Mouse (Mus musculus) lung, embryonic 14.5 days (tissue): ENCODE measurements around the gene Hdgfl2. TPM values are rescaled to one million over a fixed set of nuclear protein-coding genes. Genes with fewer than 3 reads are reported as not detected.

ENCODE experiments used
- ATAC-seq: fragments of 200-750 bp; cut with Nextera tagmentation; 2 replicates; pipeline ENCODE4 v1.8.0; 2017; ENCODE audit warnings: mild to moderate bottlenecking, moderate TSS enrichment, moderate library complexity; ENCODE audit not compliant: insufficient read depth
- DNase-seq: peaks from one replicate; pipeline ENCODE4 v3.0.0-alpha.2; 2015
- H3K27ac ChIP-seq: fragments of 300-500 bp; sonication (generic); 2 replicates; pipeline ENCODE4 v1.5.1; 2014; ENCODE audit warnings: low read depth, mild to moderate bottlenecking, moderate library complexity
- H3K27me3 ChIP-seq: fragments of 300-500 bp; sonication (generic); 2 replicates; pipeline ENCODE4 v1.6.1; 2014; ENCODE audit warnings: low read length, control low read depth; ENCODE audit not compliant: insufficient read depth
- H3K36me3 ChIP-seq: fragments of 300-500 bp; sonication (generic); 2 replicates; pipeline ENCODE4 v1.6.1; 2014; ENCODE audit warnings: control low read depth; ENCODE audit not compliant: insufficient read depth
- H3K4me1 ChIP-seq: fragments of 300-500 bp; sonication (generic); 2 replicates; pipeline ENCODE4 v1.6.1; 2014; ENCODE audit warnings: antibody characterized with exemption, control low read depth; ENCODE audit not compliant: insufficient read depth
- H3K4me2 ChIP-seq: fragments of 300-500 bp; sonication (generic); 2 replicates; pipeline ENCODE4 v1.6.1; 2014; ENCODE audit warnings: mild to moderate bottlenecking
- H3K4me3 ChIP-seq: fragments of 300-500 bp; sonication (generic); 2 replicates; pipeline ENCODE4 v1.5.1; 2014; ENCODE audit warnings: low read depth, low read length
- H3K9ac ChIP-seq: fragments of 300-500 bp; sonication (generic); 2 replicates; pipeline ENCODE4 v1.6.1; 2014
- H3K9me3 ChIP-seq: fragments of 300-500 bp; sonication (generic); 2 replicates; pipeline ENCODE4 v1.6.1; 2016; ENCODE audit warnings: low read depth, low read length, control low read depth
- CTCF ChIP-seq: IDR thresholded peaks from 2 replicates; pipeline ENCODE4 v1.5.1; 2016; ENCODE audit warnings: antibody characterized with exemption, low read depth
- WGBS: fragments of 180-500 bp; shearing (Covaris S2); extraction: QIAGEN DNeasy Blood & Tissue Kit; methylation state at CpG from one replicate; pipeline ENCODE4 v1.1.7; 2014; 5-methylcytosine and 5-hydroxymethylcytosine counted together
- polyA plus RNA-seq: library from polyadenylated mRNA; unstranded; fragments of >200 nt; fragmentation: Nextera tagmentation; extraction: Ambion mirVana; gene quantifications from 2 replicates; pipeline ENCODE4 v1.2.1, GENCODE M21; 2014

Gene Hdgfl2
- polyA plus RNA-seq, 1 experiment from 2014 or later: 111 TPM

DNA sequence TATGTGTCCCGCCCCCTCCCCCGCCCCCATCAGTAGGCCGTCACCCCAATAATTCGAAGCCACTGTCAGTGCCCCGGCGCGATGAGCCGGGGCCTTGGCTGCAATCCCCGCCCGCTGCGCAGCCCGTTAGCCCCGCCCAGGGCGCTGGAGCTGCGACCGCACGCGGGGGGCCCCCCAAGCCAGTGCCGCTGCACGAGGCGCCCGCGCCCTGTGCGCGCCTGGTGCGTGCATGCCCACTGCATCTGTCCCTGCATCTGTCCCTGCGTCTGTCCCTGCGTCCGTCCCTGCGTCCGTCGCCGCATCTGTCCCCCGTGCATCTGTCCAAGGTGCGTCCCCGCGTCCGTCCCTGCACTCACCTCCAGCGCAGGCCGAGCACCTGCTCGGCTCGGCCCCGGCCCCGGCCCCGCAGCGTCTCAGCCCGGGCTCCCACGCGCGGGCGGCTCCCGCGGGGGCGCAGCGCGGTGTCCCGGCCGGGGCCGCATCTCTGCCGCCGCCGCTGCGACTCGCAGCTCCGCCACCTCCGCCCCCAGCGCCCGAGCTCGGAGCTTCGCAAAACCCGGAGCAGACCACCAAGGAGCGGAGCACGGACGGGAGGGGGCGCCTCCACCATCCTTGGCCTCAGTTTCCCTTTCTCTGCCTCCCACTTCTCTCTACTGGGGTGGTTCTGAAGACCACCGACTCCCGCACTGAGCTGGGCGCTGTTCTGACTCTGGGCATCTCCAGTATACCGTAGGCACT lies 60.6 kb downstream of the Hdgfl2 start, which contains the start of gene Sema6b:
TSS of gene Sema6b (minus strand) at position 486 of the 738 bp plus-strand sequence.
- ATAC-seq (peak; percentile 35), DNase-seq (peak; percentile 83)
- H3K9ac ChIP-seq: peak within 1 kb of the TSS; percentile 36
- no peaks in the 10 kb centered on the region for H3K9me3 ChIP-seq
- no peaks in the 10 kb centered on the region for H3K4me1 ChIP-seq
- peak; percentile 24; the same call in 1 of the 2 replicates for TF ChIP-seq CTCF
- peaks cover 68% of the 10 kb centered on the region for H3K27me3 ChIP-seq
- no peaks in the 10 kb centered on the region for H3K36me3 ChIP-seq
- 1% methylated on average over 79 of the region's 79 CpGs for WGBS
- peak within 1 kb of the TSS; percentile 65 for H3K4me3 ChIP-seq
- peak within 1 kb of the TSS; percentile 100 for H3K4me2 ChIP-seq
- no peak within 1 kb of the TSS for H3K27ac ChIP-seq

- TF ChIP-seq CTCF: no peak
- peak overlapping the region; percentile 71 for H3K4me2 ChIP-seq
- peak overlapping the region; percentile 29 for H3K4me3 ChIP-seq
- H3K9ac ChIP-seq: peak overlapping the region; percentile 36; the same call in 1 of the 2 replicates
- H3K36me3 ChIP-seq: no peaks in the 10 kb centered on the region
- no peaks in the 10 kb centered on the region for H3K9me3 ChIP-seq
- DNase-seq: peak; percentile 58
- H3K4me1 ChIP-seq: no peaks in the 10 kb centered on the region
- peaks cover 81% of the 10 kb centered on the region for H3K27me3 ChIP-seq
- no peak overlapping the region for H3K27ac ChIP-seq
- ATAC-seq: peak; percentile 29; the same call in 1 of the 2 replicates
- under 1% methylated on average over 44 of the region's 47 CpGs for WGBS
Observed at GRCm38 (mm10) chr17:56141702-56142605, 62.5 kb downstream of the Hdgfl2 start.

DNA sequence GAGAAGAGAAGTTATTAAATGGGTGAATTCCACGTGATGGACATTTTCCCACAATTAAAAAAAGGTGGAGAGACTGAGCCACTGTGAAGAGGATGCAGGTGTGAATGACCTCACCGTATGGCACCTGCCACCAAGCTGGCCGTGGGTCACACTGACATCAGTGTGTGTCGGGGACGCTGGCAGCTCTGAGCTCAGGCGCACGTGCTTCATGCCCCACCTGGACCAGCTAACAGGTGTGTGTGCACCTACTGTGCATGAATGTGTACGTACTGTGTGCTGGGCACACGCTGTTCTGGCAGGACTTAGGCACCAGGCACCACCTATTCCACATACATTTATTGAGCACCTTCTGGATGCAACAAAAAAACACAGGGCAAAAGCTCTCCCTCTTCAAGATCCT lies 65.1 kb downstream of the Hdgfl2 start:
- Histone ChIP-seq H3K9me3 (no peaks in the 10 kb centered on the region), H3K4me1 (0 out of 2 replicates have a peak, but pooled peaks cover 5% of the 10 kb centered on the region), H3K4me3 (no peak overlapping the region), H3K9ac (no peak overlapping the region), H3K4me2 (no peak overlapping the region), H3K27me3 (peaks cover 88% of the 10 kb centered on the region), H3K36me3 (no peaks in the 10 kb centered on the region), H3K27ac (no peak overlapping the region)
- no peak for ATAC-seq
- 56% methylated on average over 9 of the region's 9 CpGs for WGBS
- DNase-seq: no peak
- TF ChIP-seq CTCF: no peak

DNA sequence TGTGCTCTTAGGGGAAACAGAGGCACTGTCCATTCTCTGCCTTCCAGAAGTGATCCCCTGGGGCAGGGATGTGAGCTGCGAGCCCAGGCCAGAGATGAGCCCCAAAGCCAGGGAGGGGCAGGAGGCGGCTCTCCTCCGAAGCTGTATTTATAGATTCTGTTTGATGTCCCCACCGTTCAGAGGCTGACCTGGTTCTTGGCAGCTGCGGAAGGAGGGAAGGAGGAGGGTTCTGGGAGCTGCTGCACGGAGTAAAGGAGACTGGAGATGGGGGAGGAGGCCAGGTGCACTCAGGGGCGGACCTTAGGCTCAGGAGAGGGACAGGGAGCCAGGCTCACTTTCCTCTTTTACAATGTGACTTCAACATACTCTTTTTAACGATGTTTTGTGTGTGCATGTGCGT lies 66.7 kb downstream of the Hdgfl2 start:
- Histone ChIP-seq H3K4me3 (no peak overlapping the region), H3K27me3 (peaks cover 81% of the 10 kb centered on the region), H3K4me2 (no peak overlapping the region), H3K9me3 (no peaks in the 10 kb centered on the region), H3K4me1 (0 out of 2 replicates have a peak, but pooled peaks cover 5% of the 10 kb centered on the region), H3K27ac (no peak overlapping the region), H3K36me3 (no peaks in the 10 kb centered on the region), H3K9ac (no peak overlapping the region)
- DNase-seq (no peak), ATAC-seq (no peak)
- no peak for TF ChIP-seq CTCF
- WGBS: 16% methylated on average over 9 of the region's 9 CpGs

GRCm38 (mm10) chr17:56147420-56147819 lies 68.0 kb downstream of the Hdgfl2 start:
- 0 out of 2 replicates have a peak, but pooled peaks cover 5% of the 10 kb centered on the region for H3K4me1 ChIP-seq
- no peak overlapping the region for H3K9ac ChIP-seq
- peaks cover 68% of the 10 kb centered on the region for H3K27me3 ChIP-seq
- no peak for ATAC-seq
- no peak for TF ChIP-seq CTCF
- no peaks in the 10 kb centered on the region for H3K36me3 ChIP-seq
- no peak overlapping the region for H3K4me3 ChIP-seq
- 37% methylated on average over 12 of the region's 12 CpGs for WGBS
- H3K4me2 ChIP-seq: no peak overlapping the region
- H3K27ac ChIP-seq: no peak overlapping the region
- DNase-seq: no peak
- H3K9me3 ChIP-seq: no peaks in the 10 kb centered on the region

- Histone ChIP-seq H3K27ac (no peak overlapping the region), H3K4me3 (peak overlapping the region; percentile 23; the same call in 1 of the 2 replicates), H3K4me2 (peak overlapping the region; percentile 48), H3K4me1 (0 out of 2 replicates have a peak, but pooled peaks cover 5% of the 10 kb centered on the region), H3K36me3 (no peaks in the 10 kb centered on the region), H3K27me3 (peaks cover 59% of the 10 kb centered on the region), H3K9ac (no peak overlapping the region), H3K9me3 (no peaks in the 10 kb centered on the region)
- TF ChIP-seq CTCF: no peak
- 17% methylated on average over 9 of the region's 9 CpGs for WGBS
- ATAC-seq: no peak
- no peak for DNase-seq
Observed at GRCm38 (mm10) chr17:56148280-56148679, 68.8 kb downstream of the Hdgfl2 start.
